Mouse (Mus musculus): ENCODE results near the gene Gtf3a. TPM values are rescaled to one million over a fixed set of nuclear protein-coding genes. Genes with fewer than 3 reads are reported as not detected.
"Not testable (repeated sequence)": the region's sequence is repeated elsewhere in the genome, so short reads cannot be mapped to it uniquely, and the experiment has no call there.

Gene Gtf3a
- polyA plus RNA-seq, 2 experiments: 87.0 to 100 TPM

GRCm38 (mm10) chr5:146933466-146933865 lies 15.0 kb upstream of the Gtf3a start:
- ATAC-seq (ENCODE audit: low FRiP score, low read depth) (no peak), DNase-seq (ENCODE audit: low spot score) (no peak)
- H3K36me3 ChIP-seq (ENCODE audit: control insufficient read depth, insufficient read depth, low read length): no peaks in the 10 kb centered on the region
- no peaks in the 10 kb centered on the region for H3K9me3 ChIP-seq (ENCODE audit: control insufficient read depth, low read length)
- WGBS: 84% methylated on average over 11 of the region's 12 CpGs
- H3K4me2 ChIP-seq (replicated peaks; ENCODE audit: low read depth, low read length, severe bottlenecking): no peak overlapping the region
- H3K27me3 ChIP-seq (ENCODE audit: control insufficient read depth, insufficient read depth, low read length): no peaks in the 10 kb centered on the region
- H3K9ac ChIP-seq (ENCODE audit: low read depth, low read length, severe bottlenecking): no peak overlapping the region
- no peak overlapping the region for H3K4me3 ChIP-seq (replicated peaks; ENCODE audit: low read length)
- H3K27ac ChIP-seq (replicated peaks; ENCODE audit: low read depth, low read length): no peak overlapping the region
- no peak for TF ChIP-seq POLR2A (IDR thresholded peaks at IDR 0.05; ENCODE audit: borderline replicate concordance, extremely low read depth, insufficient read depth, insufficient read length)
- H3K4me1 ChIP-seq (ENCODE audit: control insufficient read depth, insufficient read depth, low read length): no peaks in the 10 kb centered on the region

- DNase-seq (ENCODE audit: low spot score) (no peak), ATAC-seq (ENCODE audit: low FRiP score, low read depth) (no peak)
- H3K4me3 ChIP-seq (replicated peaks; ENCODE audit: low read length): no peak overlapping the region
- no peaks in the 10 kb centered on the region for H3K36me3 ChIP-seq (ENCODE audit: control insufficient read depth, insufficient read depth, low read length)
- H3K4me1 ChIP-seq (ENCODE audit: control insufficient read depth, insufficient read depth, low read length): no peaks in the 10 kb centered on the region
- no peaks in the 10 kb centered on the region for H3K27me3 ChIP-seq (ENCODE audit: control insufficient read depth, insufficient read depth, low read length)
- no peak overlapping the region for H3K9ac ChIP-seq (ENCODE audit: low read depth, low read length, severe bottlenecking)
- no peak for TF ChIP-seq POLR2A (IDR thresholded peaks at IDR 0.05; ENCODE audit: borderline replicate concordance, extremely low read depth, insufficient read depth, insufficient read length)
- H3K9me3 ChIP-seq (ENCODE audit: control insufficient read depth, low read length): no peaks in the 10 kb centered on the region
- WGBS: 79% methylated on average over 32 of the region's 32 CpGs
- no peak overlapping the region for H3K27ac ChIP-seq (replicated peaks; ENCODE audit: low read depth, low read length)
- H3K4me2 ChIP-seq (replicated peaks; ENCODE audit: low read depth, low read length, severe bottlenecking): no peak overlapping the region
Measured at GRCm38 (mm10) chr5:146937541-146938503, 10.6 kb upstream of the Gtf3a start.

- ATAC-seq (ENCODE audit: low FRiP score, low read depth) (no peak), DNase-seq (ENCODE audit: low spot score) (no peak)
- no peak overlapping the region for H3K27ac ChIP-seq (replicated peaks; ENCODE audit: low read depth, low read length)
- H3K36me3 ChIP-seq (ENCODE audit: control insufficient read depth, insufficient read depth, low read length): no peaks in the 10 kb centered on the region
- H3K4me3 ChIP-seq (replicated peaks; ENCODE audit: low read length): no peak overlapping the region
- no peak for TF ChIP-seq POLR2A (IDR thresholded peaks at IDR 0.05; ENCODE audit: borderline replicate concordance, extremely low read depth, insufficient read depth, insufficient read length)
- no peaks in the 10 kb centered on the region for H3K4me1 ChIP-seq (ENCODE audit: control insufficient read depth, insufficient read depth, low read length)
- no peak overlapping the region for H3K4me2 ChIP-seq (replicated peaks; ENCODE audit: low read depth, low read length, severe bottlenecking)
- no peak overlapping the region for H3K9ac ChIP-seq (ENCODE audit: low read depth, low read length, severe bottlenecking)
- 83% methylated on average over 16 of the region's 16 CpGs for WGBS
- H3K27me3 ChIP-seq (ENCODE audit: control insufficient read depth, insufficient read depth, low read length): no peaks in the 10 kb centered on the region
- H3K9me3 ChIP-seq (ENCODE audit: control insufficient read depth, low read length): no peaks in the 10 kb centered on the region
Measured at GRCm38 (mm10) chr5:146939109-146939796, 9.2 kb upstream of the Gtf3a start.

- DNase-seq (ENCODE audit: low spot score) (peak; percentile 60), ATAC-seq (ENCODE audit: low FRiP score, low read depth) (no peak)
- H3K36me3 ChIP-seq (ENCODE audit: control insufficient read depth, insufficient read depth, low read length): no peaks in the 10 kb centered on the region
- no peaks in the 10 kb centered on the region for H3K4me1 ChIP-seq (ENCODE audit: control insufficient read depth, insufficient read depth, low read length)
- H3K4me2 ChIP-seq (replicated peaks; ENCODE audit: low read depth, low read length, severe bottlenecking): no peak overlapping the region
- TF ChIP-seq POLR2A (IDR thresholded peaks at IDR 0.05; ENCODE audit: borderline replicate concordance, extremely low read depth, insufficient read depth, insufficient read length): no peak
- no peak overlapping the region for H3K4me3 ChIP-seq (replicated peaks; ENCODE audit: low read length)
- 21% methylated on average over 7 of the region's 7 CpGs for WGBS
- H3K9me3 ChIP-seq (ENCODE audit: control insufficient read depth, low read length): no peaks in the 10 kb centered on the region
- H3K9ac ChIP-seq (ENCODE audit: low read depth, low read length, severe bottlenecking): no peak overlapping the region
- no peak overlapping the region for H3K27ac ChIP-seq (replicated peaks; ENCODE audit: low read depth, low read length)
- H3K27me3 ChIP-seq (ENCODE audit: control insufficient read depth, insufficient read depth, low read length): no peaks in the 10 kb centered on the region
Measured at GRCm38 (mm10) chr5:146940219-146940618, 8.2 kb upstream of the Gtf3a start.

- H3K9me3 ChIP-seq (ENCODE audit: control insufficient read depth, low read length); ATAC-seq (ENCODE audit: low FRiP score, low read depth); DNase-seq (ENCODE audit: low spot score); H3K9ac ChIP-seq (ENCODE audit: low read depth, low read length, severe bottlenecking); H3K4me1 ChIP-seq (ENCODE audit: control insufficient read depth, insufficient read depth, low read length); H3K4me3 ChIP-seq (replicated peaks; ENCODE audit: low read length); H3K27ac ChIP-seq (replicated peaks; ENCODE audit: low read depth, low read length); H3K4me2 ChIP-seq (replicated peaks; ENCODE audit: low read depth, low read length, severe bottlenecking); H3K36me3 ChIP-seq (ENCODE audit: control insufficient read depth, insufficient read depth, low read length); H3K27me3 ChIP-seq (ENCODE audit: control insufficient read depth, insufficient read depth, low read length): not testable (repeated sequence)
- WGBS: 29% methylated on average over 2 of the region's 2 CpGs
Measured at GRCm38 (mm10) chr5:146941939-146942338, 6.5 kb upstream of the Gtf3a start.
